Mouse (Mus musculus): ENCODE results near the gene Olfr1436.

DNA sequence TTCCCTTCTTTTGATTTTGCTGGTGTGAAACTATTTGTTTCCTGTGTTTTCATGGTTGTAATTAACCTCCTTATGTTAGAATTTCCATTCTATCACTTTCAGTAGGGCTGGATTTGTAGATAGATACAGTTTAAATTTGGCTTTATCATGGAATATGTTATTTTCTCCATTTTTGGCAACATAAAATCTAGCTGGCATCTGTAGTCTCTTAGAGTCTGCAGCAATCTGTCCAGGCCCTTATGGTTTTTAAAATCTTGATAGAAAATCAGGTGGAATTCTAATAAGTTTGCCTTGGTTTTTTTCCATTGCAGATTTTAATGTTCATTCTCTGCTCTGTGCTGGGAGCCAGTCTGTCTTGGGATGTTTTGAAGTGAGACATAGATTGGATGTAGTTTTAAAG is 6.0 kb downstream of the Olfr1436 start:
- TF ChIP-seq CTCF (IDR thresholded peaks at IDR 0.05; ENCODE audit: extremely low read depth, insufficient read depth, insufficient read length, insufficient replicate concordance) (no peak), POLR2A (IDR thresholded peaks at IDR 0.05; ENCODE audit: low read depth, low read length) (no peak)
